Mouse (Mus musculus) E14TG2a.4 (cell line): ENCODE measurements at regions not wholly inside any gene's neighbourhood (a gene's known extent, or its start where the extent isn't known, plus 50 kb on each side); places are given as distances from the start of the nearest gene placed in this dataset.

Experiments
- CTCF ChIP-seq: conservative IDR thresholded peaks from 2 replicates; pipeline ENCODE4 v1.5.1; 2014; ENCODE audit warnings: low read length
- POU5F1 ChIP-seq: IDR thresholded peaks from 2 replicates; pipeline ENCODE4 v1.6.1; 2014; ENCODE audit warnings: low read length, borderline replicate concordance

DNA sequence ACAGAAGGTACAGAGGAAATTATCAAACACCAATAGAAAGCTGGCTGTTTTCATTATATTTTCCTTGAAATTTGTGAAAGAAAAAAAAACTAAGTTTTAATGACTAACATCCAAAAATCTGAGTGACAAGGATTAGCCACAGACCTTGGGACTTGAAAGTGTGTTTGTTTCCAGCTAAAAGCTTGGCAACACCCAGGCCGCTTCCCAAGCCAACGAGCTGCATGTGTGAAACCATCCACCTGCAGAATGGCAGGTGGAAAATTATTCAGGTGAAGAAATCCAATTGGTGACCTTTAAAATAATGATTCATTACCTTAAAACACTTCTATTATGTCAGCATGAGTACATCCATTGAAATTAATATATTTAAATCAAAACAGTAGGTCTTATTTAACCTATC lies 672.7 kb upstream of the Mms22l start:
- TF ChIP-seq CTCF (no peak), POU5F1 (no peak)
